Mouse (Mus musculus) gastrocnemius, adult 18-20 months (tissue): Measurements from ENCODE around the gene Renbp. TPM values are rescaled to one million over a fixed set of nuclear protein-coding genes. Genes with fewer than 3 reads are reported as not detected.

Experiments
- total RNA-seq, 2 experiments: library from RNA; stranded (reverse); gene quantifications; 2 replicates each; pipeline ENCODE4 v1.2.3; 2021

The Renbp gene
- total RNA-seq, 2 experiments from 2014 or later, result 1.6 to 2.0 TPM

Other genes starting within 250 kb of the Renbp start
- gene Bcap31, start 214.7 kb downstream of the Renbp start, total RNA-seq, result 10 to 100 TPM; 54.2 to 63.8 TPM
- 10 to 100 TPM; 18.7 to 21.2 TPM for gene Abcd1, start 214.3 kb downstream of the Renbp start, total RNA-seq
- gene Plxnb3, start 173.8 kb downstream of the Renbp start, total RNA-seq, result under 1 TPM; 0.68 to 0.69 TPM
- 10 to 100 TPM; 34.1 to 35.2 TPM for gene Srpk3, start 156.4 kb downstream of the Renbp start, total RNA-seq
- 100 to 1,000 TPM; 375 to 389 TPM for gene Idh3g, start 144.0 kb downstream of the Renbp start, total RNA-seq
- 10 to 100 TPM; 70.2 to 76.6 TPM for gene Ssr4, start 143.8 kb downstream of the Renbp start, total RNA-seq
- gene Pdzd4, start 105.9 kb downstream of the Renbp start, total RNA-seq, result 1 to 10 TPM in 1 of 2 experiments, under 1 TPM in 1; 0.66 to 1.0 TPM
- gene Avpr2, start 38.7 kb downstream of the Renbp start, total RNA-seq, result not detected
- gene L1cam, start 34.7 kb downstream of the Renbp start, total RNA-seq, result 1 to 10 TPM; 1.5 to 2.7 TPM
- gene Arhgap4, start 9.0 kb downstream of the Renbp start, total RNA-seq, result under 1 TPM; 0.33 to 0.43 TPM
- 10 to 100 TPM; 50.2 to 56.5 TPM for gene Naa10, start 8.9 kb downstream of the Renbp start, total RNA-seq
- 10 to 100 TPM; 30.2 to 31.9 TPM for gene Hcfc1, start 35.5 kb upstream of the Renbp start, total RNA-seq
- gene Irak1, start 93.1 kb upstream of the Renbp start, total RNA-seq, result 10 to 100 TPM; 35.6 to 36.1 TPM
- not detected for gene Opn1mw, start 196.6 kb upstream of the Renbp start, total RNA-seq
- gene Mecp2, start 204.5 kb upstream of the Renbp start, total RNA-seq, result 10 to 100 TPM; 27.7 to 29.2 TPM
- gene Tex28, start 237.0 kb upstream of the Renbp start, total RNA-seq, result not detected
- not detected for gene Tktl1, start 246.4 kb upstream of the Renbp start, total RNA-seq